In genomic region chr2:156079674-156080073, GRCm38 (mm10) we compare ENCODE assay signal across 11 mouse cellular contexts. TPM values are rescaled to one million over a fixed set of nuclear protein-coding genes. Genes with fewer than 3 reads are reported as not detected.
A peak's percentile ranks its signal among the peaks of the same experiment; 100 is the strongest.
DNase-seq lines count a peak whose midpoint lies in the region; ATAC-seq and TF ChIP-seq lines count a peak whose summit lies in the region.
"Had no signal": no experiment of that assay in that cellular context is flagged by ENCODE, and none has a peak within 500 bp of the region (broad histone marks: within the 10 kb centered on the region; RNA-seq: fewer than 3 reads in every experiment).

No protein-coding gene starts in this region.

- H3K4me3 ChIP-seq in heart, adult 2 months, result no peak overlapping the region
- H3K4me3 ChIP-seq in liver, embryonic 11.5 days (ENCODE audit: low read depth, low read length), result no peak overlapping the region
- no peak overlapping the region for H3K4me3 ChIP-seq in heart, embryonic 13.5 days
- H3K4me3 ChIP-seq: stomach, embryonic 15.5 days had no signal

- no peak for TF ChIP-seq POLR2A in heart, adult 2 months (IDR thresholded peaks at IDR 0.05; ENCODE audit: insufficient read depth, low read depth, low read length)

- no peaks in the 10 kb centered on the region for H3K27me3 ChIP-seq in heart, adult 2 months (ENCODE audit: control insufficient read depth, insufficient read depth, low read length)
- H3K27me3 ChIP-seq in liver, embryonic 11.5 days (replicated peaks; ENCODE audit: control insufficient read depth, insufficient read depth, low read length), result no peaks in the 10 kb centered on the region
- no peaks in the 10 kb centered on the region for H3K27me3 ChIP-seq in heart, embryonic 13.5 days (replicated peaks)
- H3K27me3 ChIP-seq: stomach, embryonic 15.5 days had no signal

- WGBS in heart, adult 2 months, result 32% methylated on average over 4 of the region's 4 CpGs
- WGBS in liver, embryonic 11.5 days, result 63% methylated on average over 4 of the region's 4 CpGs
- WGBS in heart, embryonic 13.5 days, result 34% methylated on average over 4 of the region's 4 CpGs

- no peaks in the 10 kb centered on the region for H3K36me3 ChIP-seq in heart, adult 2 months (ENCODE audit: control insufficient read depth, insufficient read depth, low read length)
- peaks cover 24% of the 10 kb centered on the region for H3K36me3 ChIP-seq in liver, embryonic 11.5 days (ENCODE audit: control insufficient read depth, insufficient read depth, low read length)
- H3K36me3 ChIP-seq in heart, embryonic 13.5 days, result peaks cover 44% of the 10 kb centered on the region

- no peaks in the 10 kb centered on the region for H3K79me2 ChIP-seq in heart, adult 2 months (replicated peaks; ENCODE audit: control insufficient read depth, insufficient read depth, low read length)

- no peak overlapping the region; the same call in 1 of the 2 replicates for H3K27ac ChIP-seq in heart, adult 2 months
- H3K27ac ChIP-seq in liver, embryonic 11.5 days (ENCODE audit: low read depth, low read length), result no peak overlapping the region
- peak overlapping the region; percentile 24; the same call in 1 of the 2 replicates for H3K27ac ChIP-seq in heart, embryonic 13.5 days (replicated peaks)
- H3K27ac ChIP-seq: stomach, embryonic 15.5 days had no signal

- no peaks in the 10 kb centered on the region for H3K9me3 ChIP-seq in liver, embryonic 11.5 days (ENCODE audit: control insufficient read depth, low read length)
- H3K9me3 ChIP-seq in heart, embryonic 13.5 days, result no peaks in the 10 kb centered on the region
- H3K9me3 ChIP-seq: stomach, embryonic 15.5 days had no signal

- intact Hi-C loops in heart, adult 2 months (cut with DNase I), result no loop called here

- no peak for TF ChIP-seq EP300 in heart, adult 2 months (IDR thresholded peaks at IDR 0.05; ENCODE audit: insufficient read depth, low read depth, low read length)

- H3K9ac ChIP-seq in heart, adult 2 months (ENCODE audit: low read depth, low read length), result no peak overlapping the region
- H3K9ac ChIP-seq in liver, embryonic 11.5 days (ENCODE audit: low read depth, low read length), result no peak overlapping the region
- no peak overlapping the region for H3K9ac ChIP-seq in heart, embryonic 13.5 days
- H3K9ac ChIP-seq: stomach, embryonic 15.5 days had no signal

- no peak overlapping the region for H3K4me2 ChIP-seq in liver, embryonic 11.5 days
- H3K4me2 ChIP-seq in heart, embryonic 13.5 days, result no peak overlapping the region
- H3K4me2 ChIP-seq: stomach, embryonic 15.5 days had no signal

- ATAC-seq in liver, embryonic 11.5 days (replicated peaks; ENCODE audit: low FRiP score), result no peak
- ATAC-seq in heart, embryonic 13.5 days (ENCODE audit: extremely low read depth, insufficient number of reproducible peaks, low FRiP score, low TSS enrichment), result no peak

- no peak for TF ChIP-seq CTCF in heart, adult 2 months (IDR thresholded peaks at IDR 0.05)

- DNase-seq in heart, adult 8-10 months (ENCODE audit: low spot score), result peak; percentile 28
- no peak for DNase-seq in heart, adult 2 months
- peak; percentile 26 for DNase-seq in liver, embryonic 11.5 days (ENCODE audit: low spot score)
- no peak for DNase-seq in liver
- peak; percentile 46 to 47 for DNase-seq in cerebellum, postnatal 10 days
- DNase-seq in yolk sac, embryonic 10.5 days (ENCODE audit: low spot score), result no peak

- H3K4me1 ChIP-seq in heart, adult 2 months (ENCODE audit: control insufficient read depth, insufficient read depth, low read length), result no peaks in the 10 kb centered on the region; the same call in 1 of the 2 replicates
- peaks cover 5% of the 10 kb centered on the region; the same call in 1 of the 2 replicates for H3K4me1 ChIP-seq in liver, embryonic 11.5 days (replicated peaks; ENCODE audit: control insufficient read depth, insufficient read depth, low read length)
- H3K4me1 ChIP-seq in heart, embryonic 13.5 days, result peaks cover 43% of the 10 kb centered on the region
- H3K4me1 ChIP-seq: stomach, embryonic 15.5 days had no signal

RNA-seq across cellular contexts. Expression of gene Spag4, which starts 14.7 kb away (rescaled TPM):
- 1 to 10 TPM in 2 of 4 experiments, under 1 TPM in 2; 0.62 to 2.3 (median 1.1) TPM for total RNA-seq in heart, adult 8-10 months (2022)
- 1 to 10 TPM in 1 of 2 experiments, under 1 TPM in 1; 0.99 to 1.8 TPM for total RNA-seq in heart, adult 2 months (2021)
- 1.7 and 2.4 TPM in 2 replicates for polyA plus RNA-seq in heart, adult 2 months (2012; rRNA removed)
- polyA plus RNA-seq in liver, embryonic 11.5 days (2014; fragmentation: Nextera tagmentation; extraction: Ambion mirVana), result 4.1 and 4.7 TPM in 2 replicates
- 2.1 and 2.3 TPM in 2 replicates for polyA plus RNA-seq in heart, embryonic 13.5 days (2015; fragmentation: Nextera tagmentation; extraction: Ambion mirVana)

RNA-seq across cellular contexts. Expression of gene Fer1l4, which starts 26.9 kb away (rescaled TPM):
- not detected for total RNA-seq in heart, adult 8-10 months (2022)
- not detected for total RNA-seq in heart, adult 2 months (2021)
- 0.12 and 0.18 TPM in 2 replicates for polyA plus RNA-seq in heart, adult 2 months (2012; rRNA removed)
- not detected in 2 replicates for polyA plus RNA-seq in liver, embryonic 11.5 days (2014; fragmentation: Nextera tagmentation; extraction: Ambion mirVana)
- polyA plus RNA-seq in heart, embryonic 13.5 days (2015; fragmentation: Nextera tagmentation; extraction: Ambion mirVana), result not detected in 2 replicates
- total RNA-seq: hematopoietic stem cell, adult 5-6 weeks; neutrophil, adult 5-6 weeks had no signal
- polyA plus RNA-seq: limb, embryonic 11.5 days had no signal

RNA-seq across cellular contexts. Expression of gene Cpne1, which starts 32.1 kb away (rescaled TPM):
- total RNA-seq in heart, adult 8-10 months (2022), result 10 to 100 TPM in 3 of 4 experiments, 1 to 10 TPM in 1; 9.4 to 13.7 (median 11.9) TPM
- total RNA-seq in heart, adult 2 months (2021), result 10 to 100 TPM in 1 of 2 experiments, 1 to 10 TPM in 1; 8.1 to 12.2 TPM
- 31.8 and 37.1 TPM in 2 replicates for polyA plus RNA-seq in heart, adult 2 months (2012; rRNA removed)
- polyA plus RNA-seq in liver, embryonic 11.5 days (2014; fragmentation: Nextera tagmentation; extraction: Ambion mirVana), result 55.8 and 62.5 TPM in 2 replicates
- polyA plus RNA-seq in heart, embryonic 13.5 days (2015; fragmentation: Nextera tagmentation; extraction: Ambion mirVana), result 22.7 and 28.4 TPM in 2 replicates

RNA-seq across cellular contexts. Expression of gene Rbm12, which starts 32.1 kb away (rescaled TPM):
- 10 to 100 TPM in 2 of 4 experiments, 1 to 10 TPM in 2; 8.4 to 20.4 (median 13.6) TPM for total RNA-seq in heart, adult 8-10 months (2022)
- total RNA-seq in heart, adult 2 months (2021), result 10 to 100 TPM; 11.4 TPM
- polyA plus RNA-seq in heart, adult 2 months (2012; rRNA removed), result 12.0 and 13.6 TPM in 2 replicates
- polyA plus RNA-seq in liver, embryonic 11.5 days (2014; fragmentation: Nextera tagmentation; extraction: Ambion mirVana), result 20.0 and 31.5 TPM in 2 replicates
- 18.3 and 20.4 TPM in 2 replicates for polyA plus RNA-seq in heart, embryonic 13.5 days (2015; fragmentation: Nextera tagmentation; extraction: Ambion mirVana)

RNA-seq across cellular contexts. Expression of gene Gm28036, which starts 47.2 kb away (rescaled TPM):
- 10 to 100 TPM in 2 of 4 experiments, 1 to 10 TPM in 2; 9.4 to 12.1 (median 10.2) TPM for total RNA-seq in heart, adult 8-10 months (2022)
- total RNA-seq in heart, adult 2 months (2021), result 10 to 100 TPM; 11.9 to 13.5 TPM
- polyA plus RNA-seq in heart, adult 2 months (2012; rRNA removed), result 2.8 and 3.4 TPM in 2 replicates
- 10.8 and 12.1 TPM in 2 replicates for polyA plus RNA-seq in liver, embryonic 11.5 days (2014; fragmentation: Nextera tagmentation; extraction: Ambion mirVana)
- polyA plus RNA-seq in heart, embryonic 13.5 days (2015; fragmentation: Nextera tagmentation; extraction: Ambion mirVana), result 10.4 and 13.7 TPM in 2 replicates

Comparison
In these comparisons a context has a peak if more than half of its experiments do, and no peak if none do; other contexts are left out.
1. DNase-seq: peak in heart, adult 8-10 months (single experiment), liver, embryonic 11.5 days (single experiment) and cerebellum, postnatal 10 days (2 of 2); none in heart, adult 2 months (0 of 2), liver (single experiment) and yolk sac, embryonic 10.5 days (single experiment).